Mouse (Mus musculus) urinary bladder, postnatal 4 days (tissue): ENCODE results near the gene A930004D18Rik.

Experiments
- DNase-seq, 2 experiments: peaks; one replicate each; pipeline ENCODE4 v3.0.0; 2021 to 2022; ENCODE audit warnings: low spot score in 2 of 2

Gene A930004D18Rik

DNA sequence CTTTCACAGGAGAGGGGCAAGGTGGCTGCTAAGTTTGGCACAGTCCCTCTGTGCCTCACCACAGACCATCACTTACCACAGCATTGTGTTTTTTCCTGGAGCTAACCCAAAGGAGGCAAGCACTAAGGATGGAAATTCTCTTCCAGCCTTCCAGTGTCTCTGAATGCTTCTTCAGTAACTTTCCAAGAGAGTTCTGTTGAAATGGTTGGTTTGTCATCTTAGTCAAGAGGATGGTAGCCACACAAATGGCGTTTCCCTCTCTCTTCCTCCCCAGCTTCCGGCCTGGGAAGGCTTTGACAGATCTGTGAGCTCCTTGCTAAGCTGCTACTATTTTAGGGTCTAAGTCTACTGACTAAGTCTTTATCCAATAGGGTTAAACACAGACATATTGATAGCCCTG is at the start of gene A930004D18Rik:
A930004D18Rik (minus strand) TSS at position 247 of the 400 bp plus-strand sequence.
- DNase-seq, result no peak

DNA sequence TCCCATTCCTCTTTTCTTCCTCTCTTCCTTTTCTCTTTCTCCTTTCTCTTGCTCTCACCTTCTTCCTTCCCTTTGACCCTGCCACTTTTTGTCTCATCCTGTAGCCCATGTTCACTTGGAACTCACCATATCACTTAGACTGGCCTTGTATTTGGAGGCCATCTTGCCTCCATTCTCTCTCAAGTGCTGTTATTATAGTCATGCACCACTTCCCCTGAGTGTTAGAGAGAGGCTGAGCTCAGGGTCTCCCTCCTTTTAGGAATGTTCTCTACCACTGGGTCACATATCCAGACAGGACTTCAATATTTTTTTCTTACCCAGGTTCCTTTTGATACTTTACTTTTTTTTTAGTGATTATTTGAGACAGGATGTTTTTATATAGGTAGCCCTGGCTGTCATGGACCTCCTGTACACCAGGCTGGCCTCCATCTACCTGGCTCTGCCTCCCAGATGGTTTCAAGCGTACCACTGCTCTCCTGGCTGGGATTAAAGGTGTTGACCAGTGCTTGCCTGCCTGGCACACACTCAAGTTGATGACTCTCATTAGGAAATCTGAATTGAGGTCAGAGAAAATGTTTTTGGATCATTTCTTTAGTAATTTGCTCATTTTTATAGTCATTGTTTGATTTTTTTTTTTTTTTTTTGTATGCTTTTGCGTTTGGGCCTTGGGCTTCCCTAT is 42.8 kb upstream of the A930004D18Rik start:
- no peak for DNase-seq

DNA sequence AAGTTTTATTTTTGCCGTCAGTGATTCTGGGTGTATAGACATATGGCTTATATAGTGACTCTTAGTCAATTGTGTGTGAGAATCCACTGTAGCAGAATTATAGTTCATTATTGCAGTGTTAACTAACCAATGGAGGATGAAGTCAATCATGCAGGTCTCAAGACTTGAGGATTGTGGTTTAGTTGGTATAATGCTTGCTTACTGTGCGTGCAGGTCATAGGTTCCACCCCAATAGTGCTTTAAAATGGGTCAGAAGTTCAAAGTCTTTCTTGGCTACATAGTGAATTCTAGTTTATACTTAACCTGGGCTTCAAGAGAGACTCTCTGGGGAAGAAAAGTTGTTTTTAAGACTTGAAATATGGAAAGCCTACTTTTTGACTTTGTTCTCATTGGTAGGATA is 34.4 kb upstream of the A930004D18Rik start:
- DNase-seq, result no peak

DNA sequence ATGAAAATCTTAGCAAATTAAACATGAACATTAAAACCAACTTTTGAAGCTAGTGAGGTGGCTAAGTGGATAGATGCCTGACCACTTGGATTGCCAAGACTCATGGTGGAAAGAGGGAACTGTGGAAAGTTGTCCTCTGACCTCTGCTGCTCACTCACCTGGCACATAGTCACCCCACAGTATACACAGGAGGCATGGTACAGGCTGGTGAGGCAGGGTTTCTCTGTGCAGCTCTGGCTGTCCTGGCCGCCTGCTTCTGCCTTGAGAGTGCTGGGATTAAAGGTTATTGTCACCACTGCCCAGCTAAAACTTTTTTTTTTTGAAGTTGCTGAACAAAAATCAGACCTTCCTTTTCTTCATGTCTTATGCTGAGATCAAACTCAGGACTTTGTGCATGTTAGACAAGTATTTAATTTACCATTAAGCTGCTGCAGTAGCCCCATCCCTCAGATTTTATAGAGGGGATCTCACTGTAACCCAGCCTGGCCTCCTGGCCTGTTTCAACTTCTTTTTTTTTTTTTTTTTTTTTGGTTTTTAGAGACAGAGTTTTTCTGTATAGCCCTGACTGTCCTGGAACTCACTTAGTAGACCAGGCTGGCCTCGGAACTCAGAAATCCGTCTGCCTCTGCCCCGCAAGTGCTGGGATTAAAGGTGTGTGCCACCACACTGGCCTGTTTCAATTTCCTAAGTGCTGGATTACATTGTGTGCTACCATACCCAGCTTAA is 30.7 kb upstream of the A930004D18Rik start:
- no peak for DNase-seq

DNA sequence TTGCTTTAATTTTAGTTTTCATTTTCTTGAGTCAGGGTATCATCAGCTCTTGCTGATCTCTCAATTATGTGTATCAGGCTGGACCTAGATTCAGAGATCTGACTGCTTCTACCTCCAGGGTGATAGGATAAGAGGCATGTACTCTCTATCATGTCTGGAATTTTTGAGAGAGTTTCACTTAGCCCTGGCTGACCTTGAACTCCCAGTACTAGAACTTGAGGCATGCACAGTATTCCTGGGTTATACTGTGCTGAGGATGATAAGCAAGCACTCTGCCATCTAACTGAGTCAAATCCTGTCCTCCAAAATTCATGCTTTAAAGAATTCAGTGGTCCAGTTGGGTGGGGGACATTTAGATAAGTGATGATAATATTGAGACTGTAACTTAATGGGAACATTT is 28.9 kb upstream of the A930004D18Rik start:
- no peak for DNase-seq

DNA sequence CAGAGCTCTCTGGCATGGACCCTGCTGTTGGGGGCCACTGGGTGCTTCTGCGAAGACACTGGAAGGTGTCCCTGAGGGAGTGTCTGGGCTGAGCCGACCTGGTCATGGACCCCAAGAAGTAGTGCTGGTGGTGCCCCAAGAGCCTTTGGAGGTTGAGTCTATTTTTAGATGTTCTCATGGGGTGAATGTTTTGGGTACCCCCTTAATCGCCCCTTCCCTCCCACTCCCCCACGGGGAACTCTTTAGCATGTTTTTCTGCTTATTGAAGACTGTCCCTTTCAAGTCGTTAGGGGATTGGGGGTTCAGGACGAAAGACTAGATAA is 28.1 kb upstream of the A930004D18Rik start:
- DNase-seq, result no peak

DNA sequence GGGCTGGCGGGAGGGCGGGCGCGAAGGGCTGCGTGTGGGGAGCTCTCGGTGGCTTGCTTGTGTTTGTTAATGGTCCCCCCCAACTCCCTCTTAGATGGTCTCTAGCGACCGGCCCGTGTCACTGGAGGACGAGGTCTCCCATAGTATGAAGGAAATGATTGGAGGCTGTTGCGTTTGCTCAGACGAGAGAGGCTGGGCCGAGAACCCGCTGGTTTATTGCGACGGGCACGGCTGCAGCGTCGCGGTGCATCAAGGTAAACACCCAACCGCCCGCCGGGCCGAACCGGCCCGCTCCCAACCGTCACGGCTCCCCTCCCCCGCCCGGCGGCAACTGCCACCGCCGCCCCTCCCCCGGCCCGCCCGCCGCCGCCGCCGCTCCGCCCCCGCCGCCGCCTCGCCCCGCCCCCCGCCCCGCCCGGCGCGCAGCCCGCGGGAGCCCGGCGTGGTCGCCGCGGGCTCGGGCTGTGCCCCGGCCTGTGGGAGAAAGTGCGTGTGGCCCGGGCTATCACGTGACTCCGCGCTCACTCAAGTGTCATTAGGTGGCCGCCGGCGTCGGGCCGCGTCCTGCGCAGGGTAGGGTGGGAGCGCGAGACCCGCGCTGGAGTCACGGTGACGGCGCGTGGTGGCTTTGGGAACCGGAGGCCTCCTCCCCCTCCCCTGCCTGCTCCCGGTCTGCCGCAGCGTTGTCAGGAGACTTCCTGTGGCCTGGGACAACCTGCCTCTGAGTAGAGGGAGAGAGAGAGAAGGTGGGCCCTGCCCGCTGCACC is 27.6 kb upstream of the A930004D18Rik start:
- DNase-seq, result peak; percentile 70 to 71

DNA sequence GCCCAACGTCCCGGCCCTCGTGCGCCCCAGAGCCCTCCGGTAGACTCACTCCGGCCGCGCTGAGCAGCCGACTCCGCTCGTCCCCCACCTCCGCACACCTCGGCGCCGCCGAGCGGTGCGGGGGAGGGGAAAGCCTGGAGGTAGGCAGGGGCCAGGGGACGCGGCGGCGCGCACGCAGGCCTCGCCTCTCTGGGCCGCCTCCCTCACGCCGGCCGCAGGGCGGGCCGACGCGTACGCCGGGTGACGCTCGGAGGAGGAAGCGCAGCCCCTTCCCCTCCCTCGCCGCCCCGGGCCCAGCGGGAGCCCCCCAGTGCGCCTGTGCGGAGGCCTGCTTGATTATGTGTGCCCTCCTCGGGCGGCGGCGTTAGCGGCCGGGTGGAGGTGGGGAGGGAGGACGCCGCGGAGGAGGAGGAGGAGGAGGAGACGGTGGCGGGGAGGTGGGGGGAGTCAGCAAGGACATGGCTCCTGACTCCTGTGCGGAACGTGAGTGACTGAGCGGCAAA is 26.9 kb upstream of the A930004D18Rik start:
- peak; percentile 90 to 91 for DNase-seq

DNA sequence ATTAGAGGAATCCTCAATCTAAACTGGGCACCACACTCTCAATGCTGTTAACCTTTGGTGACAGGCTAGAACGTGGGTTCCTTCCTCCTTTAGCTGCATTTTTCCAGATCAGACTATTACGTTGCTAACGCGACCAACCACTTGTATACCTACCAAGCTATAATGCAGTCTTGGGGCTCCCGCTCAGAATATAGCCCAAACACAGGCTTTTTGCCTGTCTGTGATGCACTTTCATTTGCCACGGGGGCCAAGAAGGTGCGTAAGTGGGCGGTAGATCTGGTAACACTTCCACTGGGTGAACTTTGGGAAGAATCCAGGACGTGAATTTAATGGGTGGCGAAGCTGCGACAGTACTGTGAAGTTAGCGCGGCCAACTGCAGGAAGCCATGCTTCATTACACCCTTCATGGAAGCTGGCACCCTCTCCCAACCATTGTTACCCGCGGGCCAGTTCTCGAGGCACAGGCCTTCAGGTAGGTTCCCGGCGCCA is 26.3 kb upstream of the A930004D18Rik start:
- no peak for DNase-seq

DNA sequence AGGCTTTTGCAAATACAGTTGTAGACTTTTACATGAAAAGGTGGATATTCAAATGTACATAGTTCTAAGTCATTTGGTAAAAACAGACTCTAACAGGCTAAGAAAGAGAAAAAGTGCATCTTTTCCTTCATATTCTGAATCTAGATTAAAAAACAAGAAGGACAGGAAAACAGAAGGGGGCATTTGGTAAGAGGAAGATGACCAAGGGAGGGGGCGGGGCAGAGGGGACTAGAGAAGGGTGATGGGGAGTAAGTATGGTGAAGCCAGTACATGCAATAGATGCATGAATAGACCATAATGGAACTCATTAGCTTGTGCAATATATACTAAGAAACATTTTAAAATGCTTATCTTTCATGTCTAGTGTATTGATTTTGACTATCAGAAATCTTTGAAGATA is 22.9 kb upstream of the A930004D18Rik start:
- DNase-seq, result no peak

DNA sequence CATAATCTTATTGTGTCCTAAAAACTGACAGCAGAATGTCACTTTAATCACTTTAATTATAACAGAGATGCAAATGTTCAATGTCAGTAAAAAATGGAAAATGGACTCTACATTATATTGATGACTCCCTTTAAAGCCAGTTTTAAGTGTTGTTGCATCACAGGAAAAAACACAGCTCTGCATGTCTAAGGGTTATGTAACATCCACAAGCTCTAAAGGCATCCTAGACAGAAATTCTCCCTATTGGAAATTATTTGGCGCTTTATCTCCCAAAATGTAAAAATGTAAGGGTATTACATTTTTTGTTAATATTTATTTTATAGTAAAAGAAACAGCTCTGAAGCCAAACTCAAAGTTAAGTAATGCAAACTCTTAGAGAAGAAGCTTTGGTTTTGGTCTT is 22.4 kb upstream of the A930004D18Rik start:
- no peak for DNase-seq

DNA sequence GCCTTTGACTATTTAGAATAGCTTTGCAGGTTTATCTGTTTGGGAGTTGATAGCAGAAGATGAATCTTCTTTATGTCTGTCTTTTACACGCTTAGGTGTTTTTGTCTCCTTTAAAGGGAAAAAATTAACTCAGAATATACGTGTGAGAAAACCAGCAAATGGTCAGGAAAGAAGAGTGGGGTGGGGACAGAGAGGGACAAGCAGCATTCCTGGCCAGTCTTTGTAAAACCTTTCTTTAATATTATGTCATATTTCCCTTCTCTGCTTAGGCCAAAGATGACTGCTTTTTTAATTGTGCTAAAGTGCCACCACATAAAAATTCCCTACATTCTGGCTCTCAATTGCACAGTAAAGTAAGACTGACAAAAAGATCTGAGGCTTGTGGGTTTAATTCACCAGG is 21.5 kb upstream of the A930004D18Rik start:
- no peak for DNase-seq

DNA sequence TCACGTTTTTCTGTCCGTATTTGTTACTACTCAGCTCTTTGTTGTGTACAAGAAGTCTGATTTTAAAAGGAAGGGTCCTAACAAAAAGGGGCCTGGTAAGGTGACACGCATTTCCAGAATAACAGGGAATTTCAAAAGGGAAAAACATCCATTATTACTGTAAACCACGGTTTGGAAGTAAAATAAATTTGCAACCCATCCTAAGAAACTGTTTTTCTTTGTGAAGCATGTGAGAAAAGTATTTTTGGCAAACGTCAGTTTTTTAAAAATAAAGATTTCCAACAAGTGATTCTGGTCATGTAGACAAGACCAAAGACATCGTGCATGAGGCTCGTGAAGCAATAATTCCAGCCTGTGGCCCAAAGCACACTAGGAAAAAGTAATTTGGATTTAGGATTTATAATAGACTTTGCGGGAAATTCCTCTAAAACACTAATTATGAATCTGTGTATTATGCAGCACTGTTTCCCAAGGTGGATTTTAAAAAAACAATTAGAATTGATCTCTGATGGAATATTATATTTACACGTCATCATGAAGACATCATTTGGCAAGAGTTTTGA is 20.7 kb upstream of the A930004D18Rik start:
- DNase-seq, result no peak

DNA sequence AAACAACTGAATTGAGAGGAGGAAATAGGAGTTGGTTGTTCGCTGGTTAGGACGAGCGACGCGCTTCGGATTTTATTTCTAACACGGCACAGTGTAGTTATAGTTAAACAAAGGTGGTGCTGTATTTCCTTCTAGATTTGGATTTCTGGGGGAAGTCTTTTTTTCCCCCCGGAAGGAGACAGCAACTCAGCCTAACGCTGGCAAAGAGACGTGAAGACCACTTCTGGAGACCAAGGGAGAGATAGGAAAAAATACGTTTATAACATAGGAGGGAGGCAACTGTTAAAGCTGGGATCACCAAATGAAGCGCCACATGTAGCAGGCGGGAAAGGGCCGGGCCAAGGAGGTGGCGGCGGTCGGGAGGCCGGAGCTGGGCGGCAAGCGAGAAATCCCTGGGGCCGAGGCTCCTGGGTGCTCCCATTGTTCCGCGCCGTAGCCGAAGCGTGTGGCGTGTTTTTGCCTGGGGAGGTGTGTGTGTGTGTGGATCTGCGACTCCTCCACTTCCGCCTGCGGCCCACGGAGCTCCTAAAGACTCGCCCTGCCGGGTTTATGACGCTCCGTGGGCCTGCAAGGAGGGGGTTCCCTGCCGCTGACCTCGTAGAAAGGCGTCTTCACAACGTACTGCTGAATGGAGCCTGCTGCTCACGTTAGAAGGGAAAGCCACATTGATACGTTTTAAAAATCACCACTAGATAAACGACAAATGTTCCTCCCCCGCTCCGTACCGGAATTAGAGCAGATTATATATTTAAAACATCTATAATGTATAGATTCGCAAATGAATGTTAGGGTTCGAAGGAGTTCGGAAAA is 20.0 kb upstream of the A930004D18Rik start:
- peak; percentile 50 to 69 for DNase-seq

DNA sequence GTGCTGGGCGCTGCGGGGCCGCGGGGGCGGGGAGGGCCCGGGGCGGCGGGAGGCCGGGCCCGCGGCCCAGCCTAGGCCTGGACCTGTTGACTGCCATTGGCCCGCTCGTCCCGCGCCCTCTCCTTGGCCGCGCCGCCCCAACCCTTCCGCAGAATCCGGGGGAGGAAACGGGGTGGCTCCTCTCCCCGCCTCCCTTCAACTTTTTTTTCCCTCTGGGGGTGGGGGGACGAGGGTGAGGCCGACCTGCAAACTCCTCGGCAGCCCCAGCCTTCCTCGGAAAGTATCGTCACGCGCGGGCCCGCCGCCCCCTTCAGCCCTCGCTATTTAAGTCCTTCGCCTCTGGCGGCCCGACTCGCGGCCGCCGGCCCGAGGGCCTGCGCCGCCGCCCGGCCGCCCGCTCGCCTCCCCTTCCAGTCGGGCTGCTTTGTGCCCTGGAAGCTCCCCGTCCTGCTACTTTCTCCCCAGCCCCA is 19.3 kb upstream of the A930004D18Rik start:
- peak; percentile 96 to 97 for DNase-seq

DNA sequence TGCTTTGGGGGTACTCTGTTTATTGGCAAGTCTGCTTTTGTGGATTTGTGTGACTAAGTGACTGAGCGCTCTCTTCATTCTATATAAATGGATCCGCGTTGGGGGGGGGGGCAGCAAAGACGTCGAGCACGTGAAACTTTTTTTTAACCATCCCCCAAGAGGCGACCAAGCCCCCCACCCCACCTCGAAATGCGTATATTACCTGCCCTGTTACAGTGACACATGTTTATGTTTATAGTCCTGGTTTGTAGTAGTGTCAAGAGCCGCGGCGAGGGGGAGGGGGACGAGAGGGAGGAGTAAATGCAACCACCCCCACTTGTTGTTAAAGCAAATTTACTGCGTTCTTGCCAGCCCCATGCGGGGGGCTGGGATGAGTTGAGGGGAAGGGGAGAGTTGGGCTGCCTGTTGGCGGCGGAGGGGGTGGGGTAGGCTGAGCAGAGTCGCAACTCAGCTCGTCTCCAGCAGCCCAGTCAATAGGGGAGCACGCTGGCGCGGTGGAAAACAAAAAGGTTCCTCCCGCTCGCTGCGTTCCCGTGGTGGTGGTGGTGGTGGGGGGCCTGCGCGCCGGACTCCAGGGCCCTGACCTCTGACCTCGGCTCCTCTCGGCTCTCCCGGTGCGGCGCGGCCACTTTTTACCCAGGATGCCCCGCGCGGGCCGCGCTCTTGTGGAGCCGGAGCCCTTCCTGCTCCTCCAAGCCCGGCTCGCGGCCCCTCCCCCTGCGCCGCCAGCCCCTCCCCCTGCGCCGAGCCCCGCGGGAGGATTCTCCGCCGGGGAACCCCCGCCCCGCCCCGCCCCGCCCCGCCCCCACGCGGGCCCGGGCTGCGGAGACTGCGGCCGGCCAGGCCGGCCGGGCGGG is 18.6 kb upstream of the A930004D18Rik start:
- peak; percentile 95 to 97 for DNase-seq

DNA sequence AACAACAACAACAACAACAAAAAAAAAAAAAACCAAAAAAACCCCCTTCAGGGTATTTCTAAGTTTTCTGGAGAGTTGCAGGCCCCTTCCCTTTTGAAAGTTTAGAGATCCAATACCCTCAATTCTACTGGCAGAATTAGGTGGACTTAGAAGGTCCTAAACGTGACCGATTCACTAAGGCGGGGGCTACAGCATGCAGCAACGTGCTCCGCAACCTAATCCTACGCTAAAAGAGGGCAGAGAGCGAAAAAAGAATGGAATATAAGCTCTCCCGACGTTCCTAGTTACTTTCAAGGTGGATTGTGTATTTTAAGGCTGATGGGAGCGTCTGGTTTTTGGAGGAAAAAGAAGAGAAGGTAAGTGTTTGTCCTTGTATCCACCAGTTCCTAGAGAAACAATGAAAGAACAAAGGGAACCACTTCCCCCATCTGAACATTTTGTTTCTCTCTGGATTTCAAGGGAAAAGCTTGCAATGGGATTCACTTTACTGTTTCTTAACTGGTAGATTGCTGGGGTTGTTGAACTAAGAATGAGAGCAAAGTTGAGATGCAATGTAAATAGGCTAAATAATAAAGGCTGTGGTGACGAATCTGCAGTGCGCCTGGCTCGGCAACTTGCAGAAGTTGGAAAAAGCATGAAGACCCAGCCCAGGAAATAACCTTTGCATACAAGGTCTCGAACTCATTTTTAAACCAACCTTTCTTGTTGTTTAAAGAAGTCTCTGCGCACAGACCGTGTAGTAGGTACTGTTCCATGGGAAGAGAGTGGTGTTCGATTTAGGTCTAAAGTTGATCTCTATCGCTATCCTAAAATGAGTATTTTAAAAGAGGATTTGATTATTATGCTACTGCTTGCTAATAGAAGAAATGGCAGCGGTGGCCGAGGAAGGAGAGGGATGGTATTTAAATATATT is 17.7 kb upstream of the A930004D18Rik start, which contains the start of gene Mllt10:
Mllt10 (plus strand) TSS at position 222 of the 913 bp plus-strand sequence.
- DNase-seq, result no peak

DNA sequence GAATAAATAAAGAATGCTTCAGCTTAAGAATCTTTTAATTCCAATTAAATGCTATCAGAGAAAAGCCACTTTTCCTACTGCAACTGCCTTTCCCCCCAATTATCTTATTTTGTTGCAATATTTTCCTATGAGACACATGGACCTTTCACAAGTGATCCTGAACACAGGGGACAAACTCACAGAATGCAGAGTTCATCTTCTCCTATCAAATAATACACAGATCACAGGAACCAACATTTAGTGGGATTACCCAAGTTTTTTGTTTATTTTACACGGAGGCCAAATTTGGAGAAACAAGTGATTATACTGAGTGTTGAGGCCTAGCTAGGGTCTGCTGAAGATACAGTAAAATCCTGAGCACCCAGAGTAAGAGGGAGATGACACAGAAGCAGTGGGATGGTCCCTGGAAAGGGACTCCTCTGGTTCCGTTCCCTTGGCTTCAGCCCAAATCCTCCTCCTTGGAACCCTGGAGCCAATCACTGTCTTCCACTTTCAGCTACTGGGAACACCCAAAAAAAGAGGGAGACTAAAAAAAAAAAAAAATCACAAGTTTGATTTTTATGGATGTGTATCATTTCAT is 16.5 kb upstream of the A930004D18Rik start:
- peak in 1 of 2 experiments; percentile 48 for DNase-seq
